Mouse (Mus musculus) forebrain, embryonic 13.5 days (tissue): ENCODE data around the gene Tm7sf2. TPM values are rescaled to one million over a fixed set of nuclear protein-coding genes. Genes with fewer than 3 reads are reported as not detected.

Experiments used
- microRNA-seq: library from miRNA; unstranded; fragments of <30 nt; microRNA quantifications from one replicate; pipeline ENCODE4, GENCODE M21; 2016
- polyA plus RNA-seq: library from polyadenylated mRNA; unstranded; fragments of >200 nt; fragmentation: Nextera tagmentation; extraction: Ambion mirVana; gene quantifications from 2 replicates; pipeline ENCODE4 v1.2.1, GENCODE M21; 2015

Tm7sf2 gene
- polyA plus RNA-seq, 1 experiment from 2014 or later: 28.3 TPM

Small RNAs within 50 kb of the gene (microRNA-seq; reads per million reads assigned to microRNA genes)
- 1.1 reads per million for gene Mir6988

Other genes starting within 250 kb of the Tm7sf2 start
- gene Frmd8, start 193.1 kb downstream of the Tm7sf2 start, polyA plus RNA-seq: 21.7 and 26.2 TPM in 2 replicates
- 1.2 and 1.4 TPM in 2 replicates for gene Slc25a45, start 190.6 kb downstream of the Tm7sf2 start, polyA plus RNA-seq
- gene Tigd3, start 174.2 kb downstream of the Tm7sf2 start, polyA plus RNA-seq: 13.1 and 15.5 TPM in 2 replicates
- 147 and 169 TPM in 2 replicates for gene Dpf2, start 155.4 kb downstream of the Tm7sf2 start, polyA plus RNA-seq
- gene Cdc42ep2, start 143.6 kb downstream of the Tm7sf2 start, polyA plus RNA-seq: 4.2 and 4.6 TPM in 2 replicates
- 52.6 and 55.9 TPM in 2 replicates for gene Pola2, start 104.2 kb downstream of the Tm7sf2 start, polyA plus RNA-seq
- gene Slc22a20, start 82.2 kb downstream of the Tm7sf2 start, polyA plus RNA-seq: not detected in 2 replicates
- gene Capn1, start 52.5 kb downstream of the Tm7sf2 start, polyA plus RNA-seq: 1.0 and 1.1 TPM in 2 replicates
- 23.8 and 26.0 TPM in 2 replicates for gene Syvn1, start 21.8 kb downstream of the Tm7sf2 start, polyA plus RNA-seq
- gene Mrpl49, start 10.6 kb downstream of the Tm7sf2 start, polyA plus RNA-seq: 75.6 and 80.7 TPM in 2 replicates
- 677 and 758 TPM in 2 replicates for gene Fau, start 10.5 kb downstream of the Tm7sf2 start, polyA plus RNA-seq
- 31.1 and 33.7 TPM in 2 replicates for gene Znhit2, start 7.2 kb downstream of the Tm7sf2 start, polyA plus RNA-seq
- gene Vps51, start 8.9 kb upstream of the Tm7sf2 start, polyA plus RNA-seq: 70.7 and 85.7 TPM in 2 replicates
- gene Tmem262, start 11.7 kb upstream of the Tm7sf2 start, polyA plus RNA-seq: not detected in 2 replicates
- gene Gm28374, start 13.9 kb upstream of the Tm7sf2 start, polyA plus RNA-seq: 1.9 and 3.1 TPM in 2 replicates
- 71.7 and 76.6 TPM in 2 replicates for gene Zfpl1, start 16.6 kb upstream of the Tm7sf2 start, polyA plus RNA-seq
- 44.6 and 45.8 TPM in 2 replicates for gene Cdca5, start 16.6 kb upstream of the Tm7sf2 start, polyA plus RNA-seq
- 0.36 and 0.63 TPM in 2 replicates for gene AC131692.1, start 26.0 kb upstream of the Tm7sf2 start, polyA plus RNA-seq
- 0.43 and 0.87 TPM in 2 replicates for gene Naaladl1, start 37.4 kb upstream of the Tm7sf2 start, polyA plus RNA-seq
- gene Sac3d1, start 50.3 kb upstream of the Tm7sf2 start, polyA plus RNA-seq: 45.4 and 46.4 TPM in 2 replicates
- 32.5 and 35.0 TPM in 2 replicates for gene Snx15, start 59.9 kb upstream of the Tm7sf2 start, polyA plus RNA-seq
- gene Batf2, start 72.6 kb upstream of the Tm7sf2 start, polyA plus RNA-seq: not detected in 2 replicates
- gene Arl2, start 73.2 kb upstream of the Tm7sf2 start, polyA plus RNA-seq: 86.1 and 87.1 TPM in 2 replicates
- gene Majin, start 116.0 kb upstream of the Tm7sf2 start, polyA plus RNA-seq: not detected in 2 replicates
- 0.31 TPM in 1 of 2 replicates, not detected in the other for gene Gpha2, start 158.0 kb upstream of the Tm7sf2 start, polyA plus RNA-seq
- 53.7 and 58.8 TPM in 2 replicates for gene Ppp2r5b, start 167.5 kb upstream of the Tm7sf2 start, polyA plus RNA-seq
- 8.9 and 9.7 TPM in 2 replicates for gene Atg2a, start 173.3 kb upstream of the Tm7sf2 start, polyA plus RNA-seq
- gene Ehd1, start 208.4 kb upstream of the Tm7sf2 start, polyA plus RNA-seq: 74.3 and 75.6 TPM in 2 replicates
- gene Cdc42bpg, start 238.1 kb upstream of the Tm7sf2 start, polyA plus RNA-seq: 0.22 and 0.39 TPM in 2 replicates